Mouse (Mus musculus) hindbrain, embryonic 11.5 days (tissue): ENCODE data around the gene Mfng. TPM values are rescaled to one million over a fixed set of nuclear protein-coding genes. Genes with fewer than 3 reads are reported as not detected.
A peak's percentile ranks its signal among the peaks of the same experiment; 100 is the strongest.

ENCODE experiments used
- ATAC-seq: fragments of 200-750 bp; cut with Nextera tagmentation; 2 replicates; pipeline ENCODE4 v1.8.0; 2017; ENCODE audit warnings: mild to moderate bottlenecking, moderate TSS enrichment, moderate library complexity; ENCODE audit not compliant: low FRiP score
- DNase-seq: peaks from one replicate; pipeline ENCODE4 v3.0.0-alpha.2; 2015; ENCODE audit warnings: low spot score
- H3K27ac ChIP-seq: fragments of 300-500 bp; sonication (generic); 2 replicates; pipeline ENCODE4 v1.5.1; 2014; ENCODE audit warnings: mild to moderate bottlenecking, low read depth, low read length
- H3K27me3 ChIP-seq: fragments of 300-500 bp; sonication (generic); 2 replicates; pipeline ENCODE4 v1.6.1; 2014; ENCODE audit warnings: mild to moderate bottlenecking, low read length, moderate library complexity, mixed read lengths; ENCODE audit not compliant: control insufficient read depth, insufficient read depth
- H3K36me3 ChIP-seq: fragments of 300-500 bp; sonication (generic); 2 replicates; pipeline ENCODE4 v1.6.1; 2014; ENCODE audit warnings: mild to moderate bottlenecking, low read length, moderate library complexity, mixed read lengths; ENCODE audit not compliant: control insufficient read depth, insufficient read depth
- H3K4me1 ChIP-seq: fragments of 300-500 bp; sonication (generic); replicated peaks from 2 replicates; pipeline ENCODE4 v1.6.1; 2014; ENCODE audit warnings: low read length, mixed read lengths; ENCODE audit not compliant: control insufficient read depth, insufficient read depth
- H3K4me2 ChIP-seq: fragments of 300-500 bp; sonication (generic); replicated peaks from 2 replicates; pipeline ENCODE4 v1.6.1; 2014; ENCODE audit warnings: mild to moderate bottlenecking, low read depth, low read length
- H3K4me3 ChIP-seq: fragments of 300-500 bp; sonication (generic); 2 replicates; pipeline ENCODE4 v1.5.1; 2014; ENCODE audit warnings: low read depth, low read length
- H3K9ac ChIP-seq: fragments of 300-500 bp; sonication (generic); 2 replicates; pipeline ENCODE4 v1.6.1; 2014; ENCODE audit warnings: low read depth, low read length
- H3K9me3 ChIP-seq: fragments of 300-500 bp; sonication (generic); 2 replicates; pipeline ENCODE4 v1.6.1; 2016; ENCODE audit warnings: low read length; ENCODE audit not compliant: control insufficient read depth
- WGBS: fragments of 180-500 bp; shearing (Covaris S2); extraction: QIAGEN DNeasy Blood & Tissue Kit; methylation state at CpG from one replicate; pipeline ENCODE4 v1.1.7; 2014; 5-methylcytosine and 5-hydroxymethylcytosine counted together
- polyA plus RNA-seq: library from polyadenylated mRNA; unstranded; fragments of >200 nt; fragmentation: Nextera tagmentation; extraction: Ambion mirVana; gene quantifications from 2 replicates; pipeline ENCODE4 v1.2.1, GENCODE M21; 2014

Gene Mfng
- polyA plus RNA-seq, 1 experiment from 2014 or later = 34.7 TPM

DNA sequence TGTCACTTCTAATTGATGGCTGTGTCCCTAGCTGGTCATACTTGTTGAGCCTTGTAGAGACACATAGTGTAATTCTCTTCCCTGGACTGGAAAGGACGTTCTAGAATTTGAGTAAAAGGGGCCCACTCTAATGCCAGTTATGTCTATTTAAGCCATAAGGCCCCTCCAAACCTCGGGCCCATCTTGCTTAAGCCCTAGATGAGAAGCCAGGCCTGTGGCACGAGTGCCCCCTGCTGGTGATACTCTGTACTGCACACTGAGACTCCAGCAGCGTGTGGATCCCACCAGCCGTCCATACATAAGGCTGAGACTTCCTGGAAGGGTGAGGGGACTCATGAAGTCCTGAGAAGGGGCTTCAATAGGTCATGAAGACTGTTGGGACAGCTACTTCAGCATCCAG, 29.1 kb downstream of the Mfng start:
- H3K9ac ChIP-seq = no peak overlapping the region
- DNase-seq (peak; percentile 93), ATAC-seq (no peak)
- 3% methylated on average over 5 of the region's 5 CpGs for WGBS
- H3K27me3 ChIP-seq = no peaks in the 10 kb centered on the region
- H3K4me2 ChIP-seq = no peak overlapping the region
- no peaks in the 10 kb centered on the region for H3K36me3 ChIP-seq
- H3K4me3 ChIP-seq = no peak overlapping the region
- no peaks in the 10 kb centered on the region for H3K9me3 ChIP-seq
- H3K4me1 ChIP-seq = no peaks in the 10 kb centered on the region
- no peak overlapping the region for H3K27ac ChIP-seq

DNA sequence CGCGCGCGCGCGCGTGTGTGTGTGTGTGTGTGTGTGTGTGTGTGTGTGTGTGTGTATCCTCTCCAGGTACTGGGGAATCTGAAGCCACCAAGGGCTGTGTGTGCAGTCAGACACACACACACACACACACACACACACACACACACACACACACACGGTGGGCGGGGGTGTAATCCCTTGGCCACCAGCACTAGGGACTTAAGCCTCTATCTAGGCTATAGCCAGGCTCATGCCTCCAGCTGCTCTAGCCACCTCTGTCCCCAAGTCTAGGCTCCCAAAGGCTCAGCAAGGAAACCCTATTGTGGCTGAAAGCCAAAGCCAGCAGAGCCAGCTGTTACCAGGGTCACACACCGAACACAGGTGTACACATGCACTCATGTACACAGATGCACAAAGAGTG, 30.4 kb downstream of the Mfng start:
- Histone ChIP-seq H3K4me2 (no peak overlapping the region), H3K9ac (no peak overlapping the region), H3K4me3 (no peak overlapping the region), H3K27me3 (no peaks in the 10 kb centered on the region), H3K9me3 (no peaks in the 10 kb centered on the region), H3K4me1 (no peaks in the 10 kb centered on the region), H3K36me3 (no peaks in the 10 kb centered on the region), H3K27ac (no peak overlapping the region)
- ATAC-seq (no peak), DNase-seq (no peak)
- WGBS = 92% methylated on average over 9 of the region's 10 CpGs

DNA sequence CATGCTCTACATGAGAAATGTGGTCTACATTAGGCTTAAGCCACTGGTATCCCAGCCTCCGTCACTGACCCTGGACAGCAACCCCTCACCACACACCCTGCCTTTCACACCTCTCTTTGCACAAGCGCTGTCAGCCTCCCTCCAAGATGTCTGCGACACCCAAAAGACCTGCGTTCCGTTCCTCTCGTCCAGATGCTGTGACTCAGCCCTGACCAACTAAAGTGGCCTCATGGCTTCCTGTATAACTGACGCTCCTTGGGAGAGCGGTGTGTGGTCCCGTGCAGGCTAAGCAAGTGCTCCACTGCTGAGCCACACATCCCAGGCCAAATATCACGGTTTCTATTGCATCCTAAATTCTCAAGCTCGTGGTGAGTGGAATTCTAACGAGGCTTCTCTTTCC, 32.6 kb downstream of the Mfng start:
- Histone ChIP-seq H3K9ac (no peak overlapping the region), H3K36me3 (no peaks in the 10 kb centered on the region), H3K27ac (no peak overlapping the region), H3K4me2 (no peak overlapping the region), H3K4me1 (no peaks in the 10 kb centered on the region), H3K9me3 (no peaks in the 10 kb centered on the region), H3K27me3 (no peaks in the 10 kb centered on the region), H3K4me3 (no peak overlapping the region)
- 77% methylated on average over 12 of the region's 12 CpGs for WGBS
- ATAC-seq = no peak
- no peak for DNase-seq

DNA sequence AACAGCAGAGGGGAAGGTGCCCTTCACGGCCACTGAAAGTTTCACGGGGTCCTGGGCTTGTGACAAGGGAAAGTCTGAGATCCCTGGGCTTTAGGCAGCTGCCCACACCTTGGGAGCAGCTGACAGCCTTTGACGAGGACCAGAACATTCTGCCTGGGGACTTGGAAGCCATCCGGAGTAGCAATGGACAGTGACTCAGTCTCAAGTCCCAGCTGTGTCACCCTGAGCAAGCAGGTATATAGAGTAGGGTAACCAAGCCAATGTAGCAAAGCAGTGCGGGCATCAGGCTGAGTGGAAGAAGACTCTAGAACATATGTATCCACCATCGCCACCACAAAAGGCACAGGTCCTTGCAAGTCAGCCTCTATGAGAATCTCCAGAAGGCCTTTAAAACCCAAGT, 36.1 kb downstream of the Mfng start:
- DNase-seq (no peak), ATAC-seq (no peak)
- Histone ChIP-seq H3K4me2 (no peak overlapping the region), H3K36me3 (no peaks in the 10 kb centered on the region), H3K4me1 (no peaks in the 10 kb centered on the region), H3K27ac (no peak overlapping the region), H3K27me3 (no peaks in the 10 kb centered on the region), H3K4me3 (no peak overlapping the region), H3K9ac (no peak overlapping the region), H3K9me3 (no peaks in the 10 kb centered on the region)
- 73% methylated on average over 6 of the region's 6 CpGs for WGBS

DNA sequence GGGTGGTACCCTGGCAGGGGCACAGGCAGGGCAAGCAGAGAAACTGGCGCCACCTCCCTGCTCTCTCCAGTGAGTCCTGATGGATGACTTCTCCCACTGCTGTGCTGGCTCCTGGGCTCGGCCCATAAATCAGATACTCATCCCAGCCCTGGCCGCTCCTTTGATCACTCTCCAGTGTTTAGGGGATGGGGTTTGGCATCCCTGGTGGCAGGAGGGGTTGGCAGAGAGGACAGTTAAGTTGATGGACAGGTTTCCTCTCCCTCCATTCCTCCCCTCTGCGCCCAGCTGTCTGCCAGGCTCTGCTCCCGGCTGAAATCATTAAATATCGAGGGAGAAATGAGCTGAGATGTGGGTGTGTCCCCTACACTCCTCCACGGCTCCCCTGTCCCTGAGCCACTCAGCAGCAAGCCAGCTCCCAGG, 36.6 kb downstream of the Mfng start:
- Histone ChIP-seq H3K27ac (peak overlapping the region; percentile 48; the same call in 1 of the 2 replicates), H3K27me3 (no peaks in the 10 kb centered on the region), H3K4me3 (no peak overlapping the region), H3K4me2 (no peak overlapping the region), H3K36me3 (no peaks in the 10 kb centered on the region), H3K9ac (0 out of 2 replicates have a peak overlapping the region, but pooled peaks have one; percentile 17), H3K9me3 (no peaks in the 10 kb centered on the region), H3K4me1 (no peaks in the 10 kb centered on the region)
- DNase-seq (no peak), ATAC-seq (peak; percentile 44)
- WGBS = 46% methylated on average over 7 of the region's 7 CpGs

DNA sequence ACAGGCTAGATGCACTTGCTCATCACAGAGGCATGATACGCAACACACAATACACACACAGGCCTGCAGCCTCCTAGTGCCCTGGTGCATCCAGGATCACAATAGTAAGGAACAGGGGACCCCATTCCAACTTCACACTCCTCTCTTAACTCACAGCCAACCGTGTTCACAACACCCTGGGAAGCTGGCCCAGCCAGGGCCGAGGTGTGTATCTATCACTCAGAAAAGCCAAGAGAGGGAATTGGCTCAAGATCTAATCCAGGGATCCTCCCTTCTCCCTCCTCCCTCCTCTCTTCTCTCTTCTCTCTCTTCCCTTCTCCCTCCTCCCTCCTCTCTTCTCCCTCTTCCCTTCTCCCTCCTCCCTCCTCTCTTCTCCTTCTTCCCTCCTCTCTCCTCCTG, 37.1 kb downstream of the Mfng start:
- H3K4me3 ChIP-seq = no peak overlapping the region
- no peak overlapping the region for H3K4me2 ChIP-seq
- WGBS = 69% methylated on average over 3 of the region's 3 CpGs
- no peak for DNase-seq
- no peak overlapping the region; the same call in 1 of the 2 replicates for H3K9ac ChIP-seq
- H3K27me3 ChIP-seq = no peaks in the 10 kb centered on the region
- no peaks in the 10 kb centered on the region for H3K36me3 ChIP-seq
- H3K27ac ChIP-seq = peak overlapping the region; percentile 48; the same call in 1 of the 2 replicates
- ATAC-seq = no peak
- no peaks in the 10 kb centered on the region for H3K4me1 ChIP-seq
- no peaks in the 10 kb centered on the region for H3K9me3 ChIP-seq

DNA sequence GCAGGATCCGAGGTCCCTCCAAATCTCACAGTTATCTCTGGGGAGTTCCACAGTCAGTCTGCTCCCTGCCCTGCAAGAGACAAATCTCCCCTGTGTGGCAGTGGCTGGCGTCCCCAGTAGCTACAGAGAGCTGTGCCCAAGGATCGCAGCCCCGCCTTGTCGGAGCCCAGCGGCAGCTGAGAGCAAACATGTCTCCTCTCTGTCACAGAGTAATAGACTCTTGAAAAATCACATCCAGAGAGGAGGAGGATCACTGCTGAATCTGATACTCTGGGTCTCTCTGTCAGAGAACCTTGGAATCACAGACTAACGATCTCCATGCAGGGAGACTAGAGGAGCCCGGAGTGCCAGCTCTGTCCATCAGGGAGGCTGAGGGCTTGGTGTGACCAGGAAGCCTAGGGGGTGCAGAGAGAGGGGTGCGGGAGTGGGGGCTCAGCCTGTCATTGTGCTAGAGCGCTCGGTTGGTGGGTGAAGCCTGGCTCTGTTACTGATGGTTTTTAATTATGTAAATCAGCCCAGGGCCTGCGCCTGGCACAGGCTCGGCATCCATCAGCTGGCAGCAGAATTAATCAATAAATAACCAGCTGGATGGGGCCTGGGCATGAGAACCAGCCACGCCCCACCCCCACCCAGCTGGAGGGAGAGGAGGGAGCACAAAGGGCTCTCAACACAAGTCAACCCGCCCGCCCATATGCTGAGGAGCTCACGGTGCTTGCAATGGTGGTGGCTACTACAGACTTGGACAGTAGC, 37.7 kb downstream of the Mfng start:
- Histone ChIP-seq H3K27ac (peak overlapping the region; percentile 48), H3K9ac (peak overlapping the region; percentile 5; the same call in 1 of the 2 replicates), H3K27me3 (no peaks in the 10 kb centered on the region), H3K4me3 (no peak overlapping the region), H3K4me2 (no peak overlapping the region), H3K4me1 (no peaks in the 10 kb centered on the region), H3K9me3 (no peaks in the 10 kb centered on the region), H3K36me3 (no peaks in the 10 kb centered on the region)
- 34% methylated on average over 17 of the region's 17 CpGs for WGBS
- DNase-seq (peak; percentile 59), ATAC-seq (peak; percentile 74)

GRCm38 (mm10) chr15:78731830-78732229, 41.4 kb downstream of the Mfng start:
- H3K4me2 ChIP-seq = no peak overlapping the region
- DNase-seq (no peak), ATAC-seq (no peak)
- no peak overlapping the region for H3K27ac ChIP-seq
- H3K9ac ChIP-seq = no peak overlapping the region
- H3K4me1 ChIP-seq = no peaks in the 10 kb centered on the region
- no peaks in the 10 kb centered on the region for H3K9me3 ChIP-seq
- H3K36me3 ChIP-seq = no peaks in the 10 kb centered on the region
- no peak overlapping the region for H3K4me3 ChIP-seq
- 60% methylated on average over 4 of the region's 4 CpGs for WGBS
- no peaks in the 10 kb centered on the region for H3K27me3 ChIP-seq

- Histone ChIP-seq H3K27ac (no peak overlapping the region), H3K36me3 (no peaks in the 10 kb centered on the region), H3K4me1 (no peaks in the 10 kb centered on the region), H3K9me3 (no peaks in the 10 kb centered on the region), H3K9ac (no peak overlapping the region), H3K4me3 (no peak overlapping the region), H3K27me3 (no peaks in the 10 kb centered on the region), H3K4me2 (no peak overlapping the region)
- ATAC-seq (no peak), DNase-seq (no peak)
- WGBS = 80% methylated on average over 12 of the region's 12 CpGs
Measured at GRCm38 (mm10) chr15:78730315-78731049, 42.8 kb downstream of the Mfng start.
